Mouse (Mus musculus) monocyte, adult 2 months (primary cell): ENCODE measurements around the gene Ankdd1a.
A peak's percentile ranks its signal among the peaks of the same experiment; 100 is the strongest.

Source experiments
- DNase-seq, 2 experiments: peaks; one replicate each; pipeline ENCODE4 v3.0.0; 2022; ENCODE audit warnings: low spot score in 2 of 2, low read depth in 1 of 2

Ankdd1a gene

DNA sequence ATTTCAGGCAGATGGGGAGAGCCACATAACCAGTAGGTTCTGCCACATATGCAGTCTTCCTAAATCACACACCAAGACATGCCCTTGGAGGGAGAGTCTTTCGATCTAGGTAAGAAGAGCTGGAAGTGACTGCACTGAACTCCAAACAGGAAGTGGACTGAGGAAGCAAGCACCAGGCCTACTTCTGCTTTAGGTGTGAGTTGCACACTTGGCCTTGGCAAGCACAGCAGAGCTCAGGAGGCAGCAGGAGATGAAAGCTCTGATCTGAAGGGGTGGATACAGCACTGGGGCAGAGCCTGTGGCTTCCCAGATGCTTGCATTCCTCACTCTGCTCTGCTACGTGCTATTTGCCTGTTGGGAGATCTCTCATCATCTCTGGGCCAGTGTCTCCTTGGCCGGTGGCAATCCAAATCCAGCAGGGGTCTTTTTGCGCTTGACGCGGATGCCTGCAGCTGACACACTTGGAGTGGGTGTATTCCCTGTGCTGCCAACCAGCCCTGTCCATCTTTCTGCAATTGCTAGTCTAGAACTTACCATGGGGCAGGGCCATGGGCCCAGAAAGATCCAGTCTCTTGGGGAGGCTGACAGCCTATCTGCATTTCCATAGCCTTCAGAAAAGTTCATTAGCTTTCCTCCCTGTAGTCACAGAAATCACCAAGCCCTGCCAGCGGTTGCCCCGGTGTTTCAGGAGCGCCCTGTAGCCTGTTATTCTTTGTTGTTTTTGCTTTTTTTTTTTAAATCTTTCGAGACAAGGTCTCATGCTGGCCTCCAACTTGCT is 25.8 kb upstream of the Ankdd1a start:
- DNase-seq: peak; percentile 74 to 77

DNA sequence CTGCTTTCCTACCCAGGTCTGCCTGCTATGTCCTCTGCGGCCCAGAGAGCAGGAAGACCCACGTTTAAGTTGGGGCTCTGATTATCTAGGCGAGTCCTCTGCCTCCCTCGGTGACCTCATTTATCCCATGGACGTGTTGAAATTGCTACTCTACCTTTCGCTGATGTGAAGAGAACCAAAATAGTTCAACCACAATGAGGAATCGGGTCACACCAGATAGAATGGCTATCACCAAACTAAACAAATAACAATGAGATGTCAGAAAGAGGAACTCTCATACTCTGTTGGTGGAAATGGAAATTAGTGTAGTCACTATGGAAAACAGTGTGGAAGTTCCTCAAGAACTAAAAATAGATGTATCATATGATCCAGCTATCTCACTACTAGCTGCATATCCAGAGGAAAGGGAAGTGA is 22.1 kb upstream of the Ankdd1a start:
- peak in 1 of 2 experiments; percentile 65 for DNase-seq

DNA sequence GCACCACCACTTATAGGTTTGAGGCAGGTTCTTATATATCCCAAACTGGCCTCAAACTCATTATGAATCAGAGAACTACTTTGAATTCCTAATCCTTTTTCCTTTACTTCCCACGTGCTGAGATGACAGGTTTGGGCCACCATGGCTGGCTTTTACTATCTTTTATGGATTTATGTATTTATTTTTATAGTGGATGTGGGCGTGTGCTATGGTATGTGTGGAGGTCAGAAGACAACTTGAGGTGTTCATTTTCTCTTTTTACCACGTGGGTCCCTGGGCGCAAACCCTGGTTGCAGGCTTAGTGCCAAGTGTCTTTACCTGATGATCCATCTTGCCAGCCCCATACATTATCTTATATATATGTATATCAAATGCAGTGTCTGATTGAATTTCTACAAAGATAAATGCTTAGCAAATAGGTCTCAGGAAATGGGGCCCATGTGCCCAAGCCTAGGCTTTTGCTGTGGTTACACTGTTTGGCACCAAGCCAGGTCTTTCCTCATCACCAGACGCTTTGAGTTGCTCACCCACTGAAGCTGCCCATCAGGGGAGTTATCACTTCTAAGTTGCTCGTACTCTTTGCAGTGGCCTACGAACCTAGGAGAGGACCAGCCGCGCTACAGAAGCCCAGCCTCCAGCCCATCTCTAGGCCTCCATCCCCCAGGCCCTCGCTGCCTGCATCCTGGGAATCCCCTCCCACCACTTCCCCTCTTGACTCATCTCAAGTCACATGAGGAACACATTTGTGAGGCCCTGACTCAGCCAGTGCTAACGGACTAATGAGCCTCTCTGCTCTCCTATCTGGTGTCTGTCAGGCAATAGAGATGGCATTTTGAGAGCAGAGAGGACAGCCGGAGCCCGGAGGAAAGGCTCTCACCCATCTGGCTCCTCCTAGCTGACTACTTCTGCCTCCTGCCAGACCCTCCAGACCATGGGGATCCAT is 21.4 kb upstream of the Ankdd1a start:
- DNase-seq: peak; percentile 83 to 85

DNA sequence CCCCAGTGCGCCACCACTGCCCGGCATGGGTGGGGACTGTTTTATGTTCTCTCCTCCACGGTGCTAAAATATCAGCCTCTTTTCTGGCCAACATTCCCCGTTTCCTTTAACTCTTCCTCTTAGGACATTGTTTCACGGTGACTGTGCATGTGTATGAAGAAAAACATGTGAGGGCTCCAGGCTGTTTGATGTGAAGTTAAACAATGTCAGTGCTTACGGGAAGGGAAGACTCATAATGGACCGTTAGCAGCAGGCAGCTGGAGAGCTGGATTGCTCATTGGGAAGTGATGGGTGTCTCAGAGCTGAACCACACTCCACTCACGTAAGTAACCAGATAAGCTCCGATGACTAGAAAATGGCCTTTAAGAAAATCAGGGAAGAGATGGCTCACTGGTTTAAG is 19.7 kb upstream of the Ankdd1a start:
- no peak for DNase-seq

DNA sequence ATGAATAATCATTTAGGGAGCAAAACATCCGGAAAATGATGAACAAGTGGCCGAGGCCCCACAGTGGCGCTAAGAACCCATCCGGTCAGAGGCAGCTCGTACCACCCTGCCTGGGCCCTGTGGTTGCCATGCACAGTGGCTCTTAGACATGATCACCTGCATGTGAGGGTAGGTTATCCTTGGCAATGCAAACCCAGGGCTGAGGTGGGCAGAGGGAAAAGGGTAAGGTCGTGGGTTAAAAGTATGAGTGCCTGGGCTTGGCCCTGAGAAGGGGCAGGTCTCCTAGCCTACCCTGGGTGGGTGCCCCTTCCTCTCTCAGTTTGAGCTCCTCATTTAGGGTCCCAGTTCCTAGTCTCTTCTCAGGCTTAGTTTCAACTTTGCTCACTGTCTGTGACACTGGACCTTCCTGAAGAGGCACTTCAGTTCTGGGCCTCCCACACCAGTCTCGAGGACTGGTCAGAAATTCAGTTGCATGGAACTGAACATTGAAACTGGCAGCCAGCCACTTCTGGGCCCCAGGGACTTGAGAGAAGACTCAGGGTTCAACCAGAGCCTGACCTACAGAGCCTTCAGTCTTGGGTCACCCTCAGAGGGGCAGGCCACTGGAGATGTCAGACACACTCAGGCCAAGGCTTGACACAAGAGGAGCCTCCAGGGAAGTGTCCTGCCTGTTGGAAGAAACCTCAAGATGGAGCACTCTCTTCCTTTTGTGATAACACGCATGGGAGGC is 18.1 kb upstream of the Ankdd1a start:
- DNase-seq: no peak

DNA sequence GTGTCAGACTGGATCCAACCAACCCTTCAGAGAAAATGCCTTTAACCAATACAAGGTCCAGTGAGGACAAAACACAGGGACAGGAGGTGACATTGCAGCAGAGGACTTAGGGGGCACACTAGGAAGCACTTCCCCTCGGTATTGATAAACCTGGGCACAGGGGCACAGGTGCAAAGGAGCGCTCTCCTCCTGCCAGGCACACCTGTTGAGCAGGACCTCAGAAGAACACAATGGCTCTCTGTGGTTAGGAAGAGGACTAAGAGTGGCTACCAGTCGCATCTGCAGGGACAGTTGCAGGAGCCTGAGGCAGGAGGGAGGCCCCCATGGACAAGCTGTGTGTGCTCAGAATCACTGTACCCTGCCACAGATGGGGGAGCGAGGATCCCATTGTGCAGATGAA is 16.5 kb upstream of the Ankdd1a start:
- no peak for DNase-seq

DNA sequence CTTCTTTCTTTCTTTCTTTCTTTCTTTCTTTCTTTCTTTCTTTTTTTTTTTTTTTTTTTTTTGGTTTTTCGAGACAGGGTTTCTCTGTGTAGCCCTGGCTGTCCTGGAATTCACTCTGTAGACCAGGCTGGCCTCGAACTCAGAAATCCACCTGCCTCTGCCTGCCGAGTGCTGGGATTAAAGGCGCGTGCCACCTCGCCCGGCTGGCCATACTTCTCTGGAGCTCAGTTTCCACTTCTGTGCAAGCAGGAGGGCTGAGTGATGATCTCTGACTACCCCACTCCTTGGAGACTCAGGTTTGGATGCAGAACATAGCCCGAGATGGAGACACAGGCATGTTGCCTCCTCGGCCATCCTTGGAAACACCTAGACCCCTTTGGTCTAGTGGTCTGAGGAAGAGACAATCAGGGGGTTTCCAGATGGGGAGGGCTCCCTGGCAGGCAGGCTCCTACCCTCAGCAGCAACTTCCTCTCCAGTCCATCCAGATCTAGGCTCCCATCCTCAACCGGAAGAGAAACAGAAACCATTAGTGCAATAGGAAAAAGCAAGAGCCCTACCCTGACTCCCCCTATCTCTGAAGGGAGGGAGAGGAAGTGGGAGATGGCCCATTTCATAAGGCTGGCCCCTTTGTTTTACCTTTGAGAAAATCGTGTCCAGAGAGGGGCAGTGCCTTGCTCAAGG is 15.9 kb upstream of the Ankdd1a start:
- DNase-seq: peak; percentile 65 to 72

DNA sequence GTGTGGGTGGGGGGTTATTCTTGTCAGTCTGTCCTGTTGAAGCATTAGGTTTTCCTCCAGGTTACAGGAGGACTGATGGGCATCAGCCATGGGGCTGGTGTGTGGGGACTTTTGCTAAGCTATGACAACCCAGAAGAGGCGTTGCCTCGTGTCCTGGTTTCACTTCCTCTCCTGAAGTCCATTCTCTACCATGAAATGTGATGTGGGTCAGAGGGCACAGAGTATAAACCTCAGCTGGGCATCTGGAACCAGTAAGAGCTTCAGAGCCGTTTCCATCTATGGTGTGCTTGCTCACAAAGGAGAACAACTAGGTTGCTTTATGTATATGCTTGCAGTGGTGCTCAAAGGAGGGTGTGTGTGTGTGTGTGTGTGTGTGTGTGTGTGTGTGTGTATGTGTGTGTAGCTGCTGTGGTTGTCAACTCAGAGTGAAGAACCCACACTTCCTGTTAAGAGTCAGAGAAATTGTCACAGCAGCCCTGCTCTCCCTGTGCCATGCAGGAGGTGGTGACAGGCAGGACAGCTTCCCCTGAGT is 15.3 kb upstream of the Ankdd1a start:
- DNase-seq: peak; percentile 76 to 84

DNA sequence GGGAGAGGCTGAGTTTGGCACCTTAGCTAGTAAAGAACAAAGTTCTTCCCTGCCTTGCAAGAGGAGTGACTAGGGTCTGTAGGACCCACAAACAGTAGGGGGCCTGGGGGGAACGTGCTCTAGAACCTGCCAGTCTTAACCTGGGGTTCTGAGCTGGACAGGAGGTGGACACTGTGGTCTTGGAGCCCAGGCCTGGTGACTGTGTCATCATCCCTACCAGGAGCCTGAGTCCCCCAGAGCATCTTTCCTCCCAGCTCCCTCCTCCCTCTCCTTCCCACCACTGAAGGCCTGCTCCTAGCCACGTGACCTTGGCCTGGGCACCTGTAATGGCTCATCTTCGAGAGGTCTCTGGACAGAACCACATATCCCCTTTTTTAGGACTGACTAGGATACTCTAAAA is 14.1 kb upstream of the Ankdd1a start:
- no peak for DNase-seq

DNA sequence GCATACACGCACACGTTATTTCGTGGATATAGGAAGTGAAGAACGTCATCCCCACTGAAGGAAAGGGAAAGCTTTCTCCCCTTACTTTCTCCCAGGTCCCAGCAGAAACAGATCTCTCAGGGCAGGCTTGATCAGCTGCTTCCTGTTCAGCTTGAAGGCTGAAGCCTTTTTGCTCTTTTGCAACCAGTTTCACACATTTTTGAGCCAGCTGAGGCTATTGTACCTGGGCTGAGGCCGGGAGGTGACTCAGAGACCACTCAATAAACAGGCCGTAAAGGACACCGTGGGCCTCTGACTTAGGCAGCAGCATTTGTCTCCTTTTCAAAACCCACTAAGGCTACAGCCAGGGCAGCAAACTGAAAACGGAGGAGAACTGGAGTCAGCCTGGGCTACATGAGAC is 13.0 kb upstream of the Ankdd1a start:
- no peak for DNase-seq

DNA sequence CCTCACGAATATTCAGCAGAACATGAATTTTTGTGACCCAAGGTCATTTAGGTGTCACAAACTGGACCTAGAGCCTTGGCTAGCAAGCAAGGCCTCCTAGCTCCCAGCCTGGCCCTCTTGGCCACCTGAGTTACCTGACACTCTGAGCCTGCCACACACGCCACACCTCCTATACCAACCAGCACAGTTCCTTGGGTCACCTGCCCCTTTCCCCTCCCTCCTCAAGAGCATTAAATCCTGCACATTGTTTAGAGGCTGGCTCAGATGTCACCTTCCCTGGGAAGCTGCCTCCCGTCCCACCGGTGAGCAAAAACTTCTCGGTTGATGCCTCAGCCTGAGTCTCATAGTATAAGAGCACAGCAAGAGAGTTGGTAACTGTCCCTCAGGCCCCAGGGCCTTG is 11.3 kb upstream of the Ankdd1a start:
- no peak for DNase-seq

DNA sequence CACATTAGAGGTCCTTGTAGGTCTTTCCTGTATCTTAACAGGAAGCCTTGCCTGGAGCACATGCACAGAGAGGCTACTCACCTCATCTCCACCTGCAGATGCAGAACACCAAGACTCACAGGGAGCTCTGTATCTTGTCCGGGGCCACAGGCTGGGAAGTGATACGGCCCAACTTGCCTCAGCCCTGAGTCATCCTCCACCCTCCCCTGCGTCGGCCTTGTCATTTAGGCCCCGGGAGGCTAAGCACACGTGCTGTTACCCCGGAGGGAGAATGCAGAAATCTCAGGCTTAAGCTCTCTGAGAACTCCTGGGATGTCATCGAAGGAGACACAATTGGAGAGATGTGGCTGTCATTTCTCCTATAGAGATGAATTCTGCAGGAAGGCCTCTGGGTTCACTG is 9.7 kb upstream of the Ankdd1a start:
- no peak for DNase-seq

DNA sequence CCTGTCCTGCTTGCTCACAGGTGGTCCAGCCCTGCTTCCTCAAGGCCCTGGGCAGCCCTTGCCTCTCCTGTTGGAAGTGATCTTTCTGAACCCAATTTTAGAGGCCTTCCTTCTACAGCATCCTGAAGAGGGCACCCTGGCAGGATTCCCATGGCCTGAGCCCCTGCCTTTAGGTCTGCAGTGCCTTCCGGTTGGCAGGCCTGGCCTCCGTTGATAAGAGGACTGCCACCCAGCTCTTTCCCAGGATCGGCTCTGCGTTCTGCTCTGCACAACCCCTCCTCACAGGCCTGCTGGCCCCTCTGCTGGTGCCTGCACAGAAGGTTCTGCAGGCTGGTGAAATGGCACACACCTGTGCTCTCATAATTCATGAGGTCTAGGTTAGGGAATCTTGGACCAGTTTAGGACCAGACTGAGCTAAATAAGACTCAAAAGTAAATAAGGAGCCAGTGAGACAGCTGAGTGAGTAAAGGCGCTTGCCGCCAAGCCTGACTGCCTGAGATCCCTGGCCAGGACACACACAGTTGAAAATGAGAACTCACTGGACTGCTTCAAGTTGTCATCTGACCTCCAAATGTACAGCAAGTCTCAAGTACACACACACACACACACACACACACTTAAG is 8.5 kb upstream of the Ankdd1a start:
- DNase-seq: no peak

DNA sequence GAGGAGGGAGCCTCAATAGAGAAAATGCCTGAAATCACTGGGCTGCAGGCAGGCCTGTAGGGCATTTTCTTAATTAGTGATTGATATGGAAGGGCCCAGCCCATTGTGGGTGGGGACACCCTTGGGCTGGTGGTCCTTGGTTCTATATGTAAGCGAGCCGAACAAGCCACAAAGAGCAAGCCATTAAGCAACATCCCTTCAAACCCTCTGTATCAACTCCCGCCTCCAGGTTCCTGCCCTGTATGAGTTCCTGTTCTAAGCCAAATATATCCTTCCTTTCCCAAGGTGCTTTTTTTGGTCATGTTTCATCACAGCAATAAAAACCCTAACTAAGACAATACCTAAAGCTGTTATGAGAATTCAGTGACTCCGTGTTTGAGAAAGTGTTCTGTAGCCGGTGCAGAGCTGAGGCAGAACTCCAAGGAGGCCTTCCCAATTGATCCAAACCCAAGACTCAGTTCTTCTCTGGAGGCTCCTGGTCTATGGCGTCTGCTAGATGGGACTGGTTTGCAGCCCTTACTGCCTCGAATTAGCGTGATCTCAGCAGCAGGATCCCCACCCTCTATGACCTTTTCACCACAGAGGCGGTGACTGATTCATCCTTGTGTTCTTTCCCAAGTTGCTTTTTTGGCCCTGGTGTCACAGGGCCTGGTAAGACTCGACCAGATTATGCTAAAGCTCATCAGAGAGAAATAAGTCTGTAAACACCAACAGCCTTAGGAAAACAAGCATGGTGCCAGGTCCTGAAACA is 5.6 kb upstream of the Ankdd1a start:
- DNase-seq: peak in 1 of 2 experiments; percentile 56

DNA sequence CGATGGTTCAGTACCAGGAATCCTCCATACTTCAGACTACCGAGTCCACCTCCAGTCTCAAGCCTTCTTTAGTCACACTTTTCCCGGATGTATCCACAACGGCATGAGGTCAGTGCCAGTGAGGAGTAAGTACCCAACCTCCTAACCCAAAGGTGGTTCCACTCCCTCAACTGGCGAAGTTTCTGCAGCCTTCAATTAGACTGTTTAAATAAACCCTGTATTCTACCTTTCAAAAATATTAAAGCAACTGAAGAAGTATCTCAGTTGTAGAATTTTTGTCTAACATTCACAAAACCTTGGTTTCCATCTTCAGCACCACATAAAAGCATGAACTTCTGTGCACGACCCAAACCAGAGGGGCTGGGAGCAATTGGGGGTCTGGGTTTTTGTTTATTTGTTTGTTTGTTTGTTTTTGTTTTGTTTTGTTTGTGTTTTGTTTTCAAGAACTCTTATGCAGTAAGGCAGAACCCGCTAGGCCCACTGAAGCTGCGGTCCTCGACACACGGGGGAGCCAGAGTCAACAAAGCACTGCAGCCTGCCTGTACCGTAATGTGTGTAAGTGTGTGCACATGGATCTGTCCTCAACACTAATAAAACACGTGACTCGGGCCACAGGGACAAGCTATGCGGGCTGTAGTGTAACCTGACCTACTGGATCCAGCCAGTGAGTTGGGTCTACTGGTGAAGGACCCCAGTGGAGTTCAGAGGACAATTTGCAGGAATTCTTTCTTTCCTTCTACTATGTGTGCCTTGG is 3.8 kb upstream of the Ankdd1a start:
- DNase-seq: peak in 1 of 2 experiments; percentile 75

DNA sequence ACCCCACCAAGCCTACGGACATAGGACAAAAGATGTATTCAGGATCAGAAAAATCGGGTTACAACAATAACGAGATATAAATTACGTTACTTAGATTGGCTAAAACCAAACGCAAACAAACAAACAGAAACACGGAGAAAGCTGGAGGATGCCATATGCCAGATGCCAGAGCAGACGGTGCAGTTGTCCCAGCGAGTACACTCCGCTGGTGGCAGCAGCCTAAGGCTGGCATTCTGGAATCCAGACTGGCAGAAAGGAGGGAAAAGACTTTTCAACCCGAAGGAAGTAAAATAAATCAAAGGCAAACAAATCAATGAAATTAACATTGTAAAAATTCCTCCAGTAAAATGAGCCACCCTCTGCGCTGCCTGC is 498 bp upstream of the Ankdd1a start:
- DNase-seq: no peak

DNA sequence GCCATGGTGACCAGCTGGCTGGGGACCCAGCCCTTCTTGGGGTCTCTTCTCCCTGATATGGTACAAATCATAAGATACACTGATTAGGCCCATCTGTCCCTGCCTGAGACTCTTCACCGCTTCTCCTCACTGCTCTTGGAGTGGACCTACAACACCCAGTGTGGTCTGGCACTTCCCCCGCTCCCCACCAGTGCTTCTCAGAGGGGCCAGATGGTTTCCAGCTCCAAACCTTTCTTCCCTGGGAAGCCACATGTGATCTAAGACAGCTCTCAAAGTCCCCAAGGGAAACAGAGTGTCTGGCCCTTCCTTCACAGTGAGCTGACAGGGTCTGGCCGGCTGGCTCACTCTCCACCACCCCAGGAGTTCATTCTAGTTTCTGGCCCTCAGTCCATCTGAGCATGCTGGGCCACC is 5.1 kb downstream of the Ankdd1a start:
- no peak for DNase-seq

DNA sequence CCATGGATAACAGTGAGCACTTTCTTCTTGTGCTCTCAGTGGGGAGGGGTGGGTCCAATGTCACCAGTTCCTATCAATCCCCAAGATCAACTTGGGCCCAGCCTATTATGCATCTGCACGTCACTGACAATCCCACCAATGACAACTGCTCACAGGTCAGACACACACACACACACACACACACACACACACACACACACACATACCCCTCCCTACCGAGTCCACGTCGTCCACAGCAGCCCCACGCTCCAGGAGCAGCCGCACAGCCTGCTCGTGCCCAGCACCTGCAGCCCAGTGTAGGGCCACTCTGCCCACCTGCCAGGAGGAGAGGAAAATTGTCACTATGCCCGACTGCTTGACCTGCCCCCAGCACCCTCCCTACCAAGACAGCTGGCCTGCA is 5.6 kb downstream of the Ankdd1a start:
- DNase-seq: no peak

DNA sequence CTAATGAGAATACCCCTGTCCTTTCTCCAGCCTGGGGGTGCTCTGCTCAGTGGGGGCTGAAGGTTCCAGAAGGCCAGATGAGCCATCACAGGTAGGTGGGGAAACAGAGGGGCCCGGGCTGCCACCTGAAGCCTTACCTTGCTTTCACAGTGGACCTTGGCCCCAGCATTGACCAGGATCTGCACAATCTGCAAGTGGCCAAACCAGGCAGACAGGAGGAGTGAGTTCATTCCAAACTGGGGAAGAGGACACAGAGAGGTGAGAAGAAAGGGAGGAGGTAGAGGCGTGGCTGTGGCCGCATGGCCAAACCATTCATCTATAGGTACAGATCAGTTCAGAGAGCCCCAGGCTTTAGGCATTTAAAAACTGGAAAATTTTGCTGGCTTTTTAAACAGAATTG is 7.5 kb downstream of the Ankdd1a start:
- DNase-seq: no peak
